Mouse (Mus musculus): ENCODE results near the gene Sdccag8. TPM values are rescaled to one million over a fixed set of nuclear protein-coding genes. Genes with fewer than 3 reads are reported as not detected.

Sdccag8 gene
- polyA plus RNA-seq, 1 experiment from 2014 or later: 10.0 TPM

DNA sequence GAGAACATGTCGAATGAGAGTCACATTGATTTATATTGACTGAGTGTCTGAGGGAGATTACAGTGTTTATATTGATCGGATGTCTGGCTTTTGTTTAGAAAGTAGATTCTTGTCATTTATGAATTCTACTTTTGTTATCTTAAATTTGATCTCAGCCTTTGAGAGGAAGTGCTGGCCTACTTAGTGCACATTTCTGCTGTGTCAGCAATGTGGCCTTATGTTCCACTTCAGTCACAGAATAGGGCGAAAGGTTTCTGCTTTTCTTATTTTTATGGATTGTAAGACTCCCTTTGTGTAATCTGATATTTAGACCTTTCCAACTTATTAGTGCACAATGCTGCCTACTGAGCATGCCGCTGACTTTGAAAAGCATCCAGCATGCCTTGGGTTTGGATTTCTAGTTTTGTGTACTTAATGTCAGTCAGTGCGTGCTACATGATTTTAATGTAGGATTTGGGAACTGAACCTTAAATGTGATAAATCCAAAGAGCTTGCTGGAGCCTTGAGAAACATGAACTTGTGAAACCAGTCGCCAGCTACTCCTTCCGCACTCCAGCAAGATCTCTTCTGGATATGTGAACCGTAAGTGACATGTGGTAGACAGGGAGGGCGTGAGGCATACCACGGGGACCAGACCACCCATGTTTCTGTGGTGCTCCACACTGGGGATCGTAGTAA lies 34.3 kb downstream of the Sdccag8 start:
- 84% methylated on average over 11 of the region's 11 CpGs for WGBS

GRCm38 (mm10) chr1:176849377-176849776 lies 34.9 kb downstream of the Sdccag8 start:
- Histone ChIP-seq H3K36me3 (peaks cover 29% of the 10 kb centered on the region), H3K9ac (no peak overlapping the region), H3K4me1 (replicated peaks) (no peaks in the 10 kb centered on the region), H3K27ac (ENCODE audit: poor library complexity, severe bottlenecking) (no peak overlapping the region), H3K4me3 (no peak overlapping the region), H3K27me3 (replicated peaks) (no peaks in the 10 kb centered on the region), H3K9me3 (replicated peaks) (peaks cover 8% of the 10 kb centered on the region), H3K4me2 (no peak overlapping the region)
- ATAC-seq (ENCODE audit: insufficient number of reproducible peaks, low FRiP score): no peak
- WGBS: 86% methylated on average over 2 of the region's 2 CpGs

More for the DNA sequence above, 34.3 kb downstream of the Sdccag8 start:
- no peak for ATAC-seq (ENCODE audit: insufficient number of reproducible peaks, low FRiP score)
- H3K9ac ChIP-seq: no peak overlapping the region
- no peak overlapping the region for H3K4me2 ChIP-seq
- H3K36me3 ChIP-seq: peaks cover 29% of the 10 kb centered on the region
- no peaks in the 10 kb centered on the region for H3K27me3 ChIP-seq (replicated peaks)
- H3K9me3 ChIP-seq (replicated peaks): peaks cover 8% of the 10 kb centered on the region
- no peak overlapping the region for H3K27ac ChIP-seq (ENCODE audit: poor library complexity, severe bottlenecking)
- H3K4me1 ChIP-seq (replicated peaks): no peaks in the 10 kb centered on the region
- H3K4me3 ChIP-seq: no peak overlapping the region

DNA sequence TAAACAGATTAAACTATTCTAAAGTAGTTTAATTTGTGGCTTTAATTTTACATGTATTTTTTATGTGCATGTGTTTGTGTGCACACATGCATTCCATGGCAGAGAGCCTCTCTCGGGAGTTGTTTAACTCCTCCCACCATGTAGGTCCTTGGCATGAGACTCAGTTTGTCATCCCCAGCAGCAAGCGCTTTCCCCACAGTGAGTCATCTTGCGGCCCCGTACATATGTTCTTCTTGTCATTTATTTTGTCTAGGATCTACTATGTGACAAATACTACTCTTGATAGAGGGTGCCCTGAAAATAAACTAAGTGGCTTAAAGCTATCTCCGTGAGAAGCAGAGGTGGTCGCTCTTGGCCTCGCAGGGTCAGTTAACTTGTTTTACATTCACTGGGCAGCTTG lies 36.9 kb downstream of the Sdccag8 start:
- Histone ChIP-seq H3K27ac (ENCODE audit: poor library complexity, severe bottlenecking) (no peak overlapping the region), H3K9me3 (replicated peaks) (peaks cover 8% of the 10 kb centered on the region), H3K4me1 (replicated peaks) (no peaks in the 10 kb centered on the region), H3K4me2 (no peak overlapping the region), H3K27me3 (replicated peaks) (no peaks in the 10 kb centered on the region), H3K9ac (no peak overlapping the region), H3K36me3 (peaks cover 25% of the 10 kb centered on the region), H3K4me3 (no peak overlapping the region)
- ATAC-seq (ENCODE audit: insufficient number of reproducible peaks, low FRiP score): no peak
- WGBS: 90% methylated on average over 7 of the region's 7 CpGs

GRCm38 (mm10) chr1:176852813-176853590 lies 38.5 kb downstream of the Sdccag8 start:
- H3K9me3 ChIP-seq (replicated peaks): peaks cover 8% of the 10 kb centered on the region
- WGBS: 88% methylated on average over 9 of the region's 9 CpGs

DNA sequence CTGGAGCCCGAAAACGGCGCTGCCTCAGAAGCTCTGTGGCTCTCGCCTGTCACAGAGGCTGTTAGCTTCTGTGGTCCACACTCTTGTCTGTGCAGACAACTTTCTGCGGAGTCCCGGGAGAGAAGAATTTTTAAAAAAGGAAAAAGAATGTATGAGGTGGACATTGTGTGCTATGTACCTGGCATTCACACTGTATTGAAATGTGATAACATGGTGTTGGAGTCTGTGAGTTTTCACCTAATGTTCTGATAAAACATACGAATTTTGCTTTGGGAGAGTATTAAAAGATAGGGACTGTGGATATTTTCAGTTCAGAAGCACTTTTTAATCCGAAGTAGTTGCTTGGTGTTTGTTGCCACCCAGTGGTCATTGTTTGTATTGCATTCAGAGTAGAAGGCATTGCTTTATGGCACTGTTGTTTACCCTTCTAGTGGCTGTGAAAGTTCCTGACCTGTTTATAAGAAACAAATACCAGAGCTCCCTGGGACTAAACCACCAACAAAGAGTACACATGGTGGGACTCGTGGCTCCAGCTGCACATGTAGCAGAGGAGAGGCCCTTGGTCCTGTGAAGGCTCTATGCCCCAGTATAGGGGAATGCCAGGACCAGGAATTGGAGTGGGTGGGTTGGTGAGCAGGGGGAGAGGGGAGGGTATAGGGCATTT lies 47.7 kb downstream of the Sdccag8 start:
- Histone ChIP-seq H3K4me2 (no peak overlapping the region), H3K27ac (ENCODE audit: poor library complexity, severe bottlenecking) (no peak overlapping the region), H3K9ac (no peak overlapping the region), H3K4me3 (no peak overlapping the region), H3K36me3 (no peaks in the 10 kb centered on the region), H3K27me3 (replicated peaks) (no peaks in the 10 kb centered on the region), H3K4me1 (replicated peaks) (no peaks in the 10 kb centered on the region), H3K9me3 (replicated peaks) (no peaks in the 10 kb centered on the region)
- no peak for ATAC-seq (ENCODE audit: insufficient number of reproducible peaks, low FRiP score)
- WGBS: 57% methylated on average over 9 of the region's 9 CpGs

More at GRCm38 (mm10) chr1:176852813-176853590, 38.5 kb downstream of the Sdccag8 start:
- H3K36me3 ChIP-seq: peaks cover 19% of the 10 kb centered on the region
- H3K27ac ChIP-seq (ENCODE audit: poor library complexity, severe bottlenecking): no peak overlapping the region
- H3K9ac ChIP-seq: no peak overlapping the region
- no peak for ATAC-seq (ENCODE audit: insufficient number of reproducible peaks, low FRiP score)
- H3K27me3 ChIP-seq (replicated peaks): no peaks in the 10 kb centered on the region
- no peak overlapping the region for H3K4me2 ChIP-seq
- H3K4me1 ChIP-seq (replicated peaks): no peaks in the 10 kb centered on the region
- H3K4me3 ChIP-seq: no peak overlapping the region

DNA sequence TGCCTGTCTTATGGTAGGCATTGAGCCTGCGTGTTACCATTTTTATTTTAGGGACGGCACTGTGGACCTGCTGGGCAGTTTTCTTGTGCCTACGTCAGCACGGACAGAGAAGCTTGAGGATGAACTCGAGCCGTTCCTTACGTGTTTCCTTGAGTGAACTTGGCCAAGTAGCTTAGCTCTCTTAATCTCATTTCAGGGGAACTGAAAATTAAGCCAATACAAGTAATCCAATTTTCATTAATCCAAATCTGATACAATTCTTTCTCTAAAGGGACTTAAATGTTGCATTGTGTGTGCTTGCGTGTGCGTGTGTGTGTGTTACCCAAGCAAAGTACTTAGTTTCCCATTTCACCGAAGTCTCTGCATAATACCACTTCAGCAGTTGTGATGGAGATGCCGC lies 56.0 kb downstream of the Sdccag8 start:
- 0 out of 2 replicates have a peak, but pooled peaks cover 3% of the 10 kb centered on the region for H3K36me3 ChIP-seq
- H3K4me1 ChIP-seq (replicated peaks): no peaks in the 10 kb centered on the region
- H3K27ac ChIP-seq (ENCODE audit: poor library complexity, severe bottlenecking): no peak overlapping the region
- H3K9me3 ChIP-seq (replicated peaks): no peaks in the 10 kb centered on the region
- ATAC-seq (ENCODE audit: insufficient number of reproducible peaks, low FRiP score): no peak
- WGBS: 88% methylated on average over 11 of the region's 11 CpGs
- H3K27me3 ChIP-seq (replicated peaks): no peaks in the 10 kb centered on the region
- no peak overlapping the region for H3K4me3 ChIP-seq
- no peak overlapping the region for H3K9ac ChIP-seq
- no peak overlapping the region for H3K4me2 ChIP-seq

DNA sequence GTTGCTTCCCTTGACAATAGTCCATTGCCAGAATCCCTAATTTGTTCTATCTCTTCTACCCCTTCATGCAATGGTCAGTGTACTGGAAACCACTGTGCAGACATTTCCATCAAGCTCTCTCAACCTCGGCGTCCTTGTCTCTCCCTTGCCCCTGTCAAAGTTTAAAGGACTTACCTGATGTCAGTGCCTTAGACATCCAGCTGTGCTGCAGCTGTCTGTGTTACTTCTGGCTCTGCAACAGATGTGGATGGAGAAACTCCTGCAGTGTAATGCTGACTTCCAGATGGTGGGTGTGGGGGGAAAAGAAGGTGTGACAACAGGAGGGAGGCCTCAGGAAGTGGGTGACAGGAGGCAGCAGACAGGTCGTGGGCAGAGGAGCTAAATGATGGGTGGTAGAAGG lies 57.5 kb downstream of the Sdccag8 start:
- no peaks in the 10 kb centered on the region for H3K9me3 ChIP-seq (replicated peaks)
- no peak overlapping the region for H3K27ac ChIP-seq (ENCODE audit: poor library complexity, severe bottlenecking)
- no peak overlapping the region for H3K4me2 ChIP-seq
- ATAC-seq (ENCODE audit: insufficient number of reproducible peaks, low FRiP score): no peak
- no peaks in the 10 kb centered on the region for H3K27me3 ChIP-seq (replicated peaks)
- H3K4me1 ChIP-seq (replicated peaks): no peaks in the 10 kb centered on the region
- H3K4me3 ChIP-seq: no peak overlapping the region
- 0 out of 2 replicates have a peak, but pooled peaks cover 3% of the 10 kb centered on the region for H3K36me3 ChIP-seq
- WGBS: 28% methylated on average over 3 of the region's 3 CpGs
- H3K9ac ChIP-seq: no peak overlapping the region

- Histone ChIP-seq H3K9me3 (replicated peaks) (no peaks in the 10 kb centered on the region), H3K27ac (ENCODE audit: poor library complexity, severe bottlenecking) (no peak overlapping the region), H3K36me3 (0 out of 2 replicates have a peak, but pooled peaks cover 3% of the 10 kb centered on the region), H3K4me3 (no peak overlapping the region), H3K4me2 (no peak overlapping the region), H3K9ac (no peak overlapping the region), H3K27me3 (replicated peaks) (no peaks in the 10 kb centered on the region), H3K4me1 (replicated peaks) (no peaks in the 10 kb centered on the region)
- ATAC-seq (ENCODE audit: insufficient number of reproducible peaks, low FRiP score): no peak
- 74% methylated on average over 9 of the region's 9 CpGs for WGBS
Measured at GRCm38 (mm10) chr1:176873463-176873862, 59.0 kb downstream of the Sdccag8 start.

DNA sequence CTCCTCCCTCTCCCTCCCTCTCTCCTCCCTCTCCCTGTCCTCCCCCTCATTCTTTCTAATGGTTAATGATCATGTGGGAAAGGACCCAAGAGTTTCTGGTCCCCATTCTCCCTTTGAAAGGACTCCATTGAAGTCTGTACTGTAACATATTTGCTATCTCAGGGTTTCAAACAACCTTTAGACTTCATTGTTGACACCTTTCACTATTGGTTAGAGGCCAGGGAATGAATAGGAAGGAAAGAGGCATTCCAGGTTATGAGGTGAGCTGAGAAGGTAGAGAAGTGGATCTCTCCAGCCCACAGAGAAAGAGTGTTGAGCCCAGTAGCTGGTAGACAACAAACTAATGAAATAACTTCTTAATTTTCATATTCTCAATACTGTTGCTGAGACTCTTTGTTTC lies 59.7 kb downstream of the Sdccag8 start:
- Histone ChIP-seq H3K4me1 (replicated peaks) (no peaks in the 10 kb centered on the region), H3K9ac (no peak overlapping the region), H3K27ac (ENCODE audit: poor library complexity, severe bottlenecking) (no peak overlapping the region), H3K9me3 (replicated peaks) (no peaks in the 10 kb centered on the region), H3K4me2 (no peak overlapping the region), H3K4me3 (no peak overlapping the region), H3K36me3 (0 out of 2 replicates have a peak, but pooled peaks cover 3% of the 10 kb centered on the region), H3K27me3 (replicated peaks) (no peaks in the 10 kb centered on the region)
- no peak for ATAC-seq (ENCODE audit: insufficient number of reproducible peaks, low FRiP score)

DNA sequence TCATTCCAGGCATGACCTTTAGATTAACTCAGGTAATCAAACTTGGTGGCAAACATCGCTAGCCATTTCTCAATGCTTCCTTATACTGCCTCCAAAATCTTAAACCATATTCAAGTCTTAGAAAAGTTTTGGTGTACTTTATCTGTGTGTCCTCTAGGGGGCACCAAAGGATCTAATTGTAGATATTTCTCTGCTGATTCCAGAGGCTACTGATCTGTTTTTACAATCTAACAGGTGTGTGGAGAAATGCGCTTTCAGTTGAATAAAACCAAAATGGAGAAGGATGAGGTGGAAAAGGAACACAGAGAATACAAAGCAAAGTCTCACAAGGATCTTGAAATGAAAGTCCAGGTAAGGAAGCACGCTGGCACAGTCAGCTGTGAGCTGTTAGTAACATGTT lies 63.3 kb downstream of the Sdccag8 start:
- Histone ChIP-seq H3K4me1 (replicated peaks) (no peaks in the 10 kb centered on the region), H3K4me3 (no peak overlapping the region), H3K9me3 (replicated peaks) (no peaks in the 10 kb centered on the region), H3K4me2 (no peak overlapping the region), H3K27ac (ENCODE audit: poor library complexity, severe bottlenecking) (no peak overlapping the region), H3K36me3 (no peaks in the 10 kb centered on the region), H3K9ac (no peak overlapping the region), H3K27me3 (replicated peaks) (no peaks in the 10 kb centered on the region)
- no peak for ATAC-seq (ENCODE audit: insufficient number of reproducible peaks, low FRiP score)
- 46% methylated on average over 3 of the region's 3 CpGs for WGBS

- Histone ChIP-seq H3K27me3 (replicated peaks) (no peaks in the 10 kb centered on the region), H3K4me1 (replicated peaks) (no peaks in the 10 kb centered on the region), H3K9ac (no peak overlapping the region), H3K36me3 (no peaks in the 10 kb centered on the region), H3K27ac (ENCODE audit: poor library complexity, severe bottlenecking) (no peak overlapping the region), H3K4me3 (no peak overlapping the region), H3K9me3 (replicated peaks) (no peaks in the 10 kb centered on the region), H3K4me2 (no peak overlapping the region)
- 57% methylated on average over 2 of the region's 2 CpGs for WGBS
- ATAC-seq (ENCODE audit: insufficient number of reproducible peaks, low FRiP score): no peak
Measured at GRCm38 (mm10) chr1:176879005-176879404, 64.5 kb downstream of the Sdccag8 start.

All from heart, embryonic 12.5 days (tissue).